Mouse (Mus musculus) embryonic facial prominence, embryonic 12.5 days (tissue): ENCODE results near the gene Kctd7. TPM values are rescaled to one million over a fixed set of nuclear protein-coding genes. Genes with fewer than 3 reads are reported as not detected.

ENCODE experiments used
- ATAC-seq: fragments of 200-750 bp; cut with Nextera tagmentation; 2 replicates; pipeline ENCODE4 v1.8.0; 2017; ENCODE audit not compliant: insufficient number of reproducible peaks, insufficient read depth, low FRiP score, low TSS enrichment
- H3K27ac ChIP-seq: fragments of 300-500 bp; sonication (generic); 2 replicates; pipeline ENCODE4 v1.5.1; 2016; ENCODE audit warnings: mild to moderate bottlenecking
- H3K27me3 ChIP-seq: fragments of 300-500 bp; sonication (generic); 2 replicates; pipeline ENCODE4 v1.6.1; 2016; ENCODE audit warnings: mild to moderate bottlenecking, moderate library complexity
- H3K36me3 ChIP-seq: fragments of 300-500 bp; sonication (generic); 2 replicates; pipeline ENCODE4 v1.6.1; 2016; ENCODE audit warnings: mild to moderate bottlenecking
- H3K4me1 ChIP-seq: fragments of 300-500 bp; sonication (generic); 2 replicates; pipeline ENCODE4 v1.6.1; 2016
- H3K4me2 ChIP-seq: fragments of 300-500 bp; sonication (generic); replicated peaks from 2 replicates; pipeline ENCODE4 v1.6.1; 2016; ENCODE audit warnings: mild to moderate bottlenecking, moderate library complexity
- H3K4me3 ChIP-seq: fragments of 300-500 bp; sonication (generic); 2 replicates; pipeline ENCODE4 v1.5.1; 2016; ENCODE audit warnings: mild to moderate bottlenecking
- H3K9ac ChIP-seq: fragments of 300-500 bp; sonication (generic); 2 replicates; pipeline ENCODE4 v1.6.1; 2016; ENCODE audit warnings: mild to moderate bottlenecking, moderate library complexity
- H3K9me3 ChIP-seq: fragments of 300-500 bp; sonication (generic); 2 replicates; pipeline ENCODE4 v1.6.1; 2016; ENCODE audit warnings: mild to moderate bottlenecking, moderate library complexity
- WGBS: fragments of 180-500 bp; shearing (Covaris S2); methylation state at CpG from one replicate; pipeline ENCODE4 v1.1.7; 2016; 5-methylcytosine and 5-hydroxymethylcytosine counted together
- polyA plus RNA-seq: library from polyadenylated mRNA; unstranded; fragments of >200 nt; fragmentation: Nextera tagmentation; extraction: Ambion mirVana; gene quantifications from 2 replicates; pipeline ENCODE4 v1.2.1, GENCODE M21; 2016

The Kctd7 gene
- polyA plus RNA-seq, 1 experiment from 2014 or later: 8.7 TPM

- H3K4me3 ChIP-seq: peak overlapping the region; percentile 61
- no peaks in the 10 kb centered on the region for H3K9me3 ChIP-seq
- H3K4me1 ChIP-seq: peaks cover 14% of the 10 kb centered on the region; the same call in 1 of the 2 replicates
- no peaks in the 10 kb centered on the region for H3K36me3 ChIP-seq
- peak overlapping the region; percentile 52; the same call in 1 of the 2 replicates for H3K27ac ChIP-seq
- WGBS: 5% methylated on average over 20 of the region's 20 CpGs
- H3K9ac ChIP-seq: peak overlapping the region; percentile 25; the same call in 1 of the 2 replicates
- H3K27me3 ChIP-seq: no peaks in the 10 kb centered on the region
- peak; percentile 3; the same call in 1 of the 2 replicates for ATAC-seq
- H3K4me2 ChIP-seq: peak overlapping the region; percentile 87
Observed at GRCm38 (mm10) chr5:130143977-130144333, 706 bp upstream of the Kctd7 start.

GRCm38 (mm10) chr5:130145961-130146360 lies 1.3 kb downstream of the Kctd7 start:
- H3K9me3 ChIP-seq: no peaks in the 10 kb centered on the region
- 85% methylated on average over 8 of the region's 8 CpGs for WGBS
- no peaks in the 10 kb centered on the region for H3K27me3 ChIP-seq
- H3K4me3 ChIP-seq: no peak overlapping the region
- H3K27ac ChIP-seq: no peak overlapping the region
- peak overlapping the region; percentile 87; the same call in 1 of the 2 replicates for H3K4me2 ChIP-seq
- H3K4me1 ChIP-seq: peaks cover 14% of the 10 kb centered on the region; the same call in 1 of the 2 replicates
- H3K9ac ChIP-seq: no peak overlapping the region
- no peak for ATAC-seq
- H3K36me3 ChIP-seq: no peaks in the 10 kb centered on the region

- WGBS: 77% methylated on average over 7 of the region's 7 CpGs
- H3K4me3 ChIP-seq: no peak overlapping the region
- peaks cover 9% of the 10 kb centered on the region; the same call in 1 of the 2 replicates for H3K4me1 ChIP-seq
- no peak overlapping the region for H3K9ac ChIP-seq
- H3K27ac ChIP-seq: no peak overlapping the region
- ATAC-seq: no peak
- H3K9me3 ChIP-seq: no peaks in the 10 kb centered on the region
- no peaks in the 10 kb centered on the region for H3K27me3 ChIP-seq
- H3K36me3 ChIP-seq: peaks cover 24% of the 10 kb centered on the region
- H3K4me2 ChIP-seq: no peak overlapping the region
Observed at GRCm38 (mm10) chr5:130149726-130150310, 5.2 kb downstream of the Kctd7 start.

- H3K9me3 ChIP-seq: no peaks in the 10 kb centered on the region
- WGBS: 85% methylated on average over 2 of the region's 2 CpGs
- no peak for ATAC-seq
- H3K36me3 ChIP-seq: peaks cover 24% of the 10 kb centered on the region
- no peak overlapping the region for H3K9ac ChIP-seq
- no peak overlapping the region for H3K4me3 ChIP-seq
- no peaks in the 10 kb centered on the region for H3K4me1 ChIP-seq
- H3K27me3 ChIP-seq: no peaks in the 10 kb centered on the region
- H3K27ac ChIP-seq: no peak overlapping the region
- no peak overlapping the region for H3K4me2 ChIP-seq
Observed at GRCm38 (mm10) chr5:130154286-130154685, 9.6 kb downstream of the Kctd7 start.

- ATAC-seq: no peak
- WGBS: 81% methylated on average over 4 of the region's 4 CpGs
Observed at GRCm38 (mm10) chr5:130158545-130158944, 13.9 kb downstream of the Kctd7 start.

GRCm38 (mm10) chr5:130159761-130160201 lies 15.1 kb downstream of the Kctd7 start:
- no peak for ATAC-seq
- 72% methylated on average over 7 of the region's 7 CpGs for WGBS
- Histone ChIP-seq H3K9ac (no peak overlapping the region), H3K4me2 (no peak overlapping the region), H3K4me3 (no peak overlapping the region), H3K27ac (no peak overlapping the region), H3K9me3 (no peaks in the 10 kb centered on the region), H3K4me1 (no peaks in the 10 kb centered on the region), H3K27me3 (0 out of 2 replicates have a peak, but pooled peaks cover under 1% of the 10 kb centered on the region), H3K36me3 (no peaks in the 10 kb centered on the region)

More at GRCm38 (mm10) chr5:130158545-130158944, 13.9 kb downstream of the Kctd7 start:
- H3K9me3 ChIP-seq: no peaks in the 10 kb centered on the region
- 0 out of 2 replicates have a peak, but pooled peaks cover 2% of the 10 kb centered on the region for H3K36me3 ChIP-seq
- no peak overlapping the region for H3K4me3 ChIP-seq
- H3K9ac ChIP-seq: no peak overlapping the region
- no peak overlapping the region for H3K27ac ChIP-seq
- H3K4me2 ChIP-seq: no peak overlapping the region
- H3K4me1 ChIP-seq: no peaks in the 10 kb centered on the region
- H3K27me3 ChIP-seq: no peaks in the 10 kb centered on the region

- 0 out of 2 replicates have a peak, but pooled peaks cover 4% of the 10 kb centered on the region for H3K27me3 ChIP-seq
- WGBS: 5% methylated on average over 7 of the region's 7 CpGs
- H3K4me2 ChIP-seq: no peak overlapping the region
- H3K9ac ChIP-seq: no peak overlapping the region
- H3K4me3 ChIP-seq: no peak overlapping the region
- H3K36me3 ChIP-seq: no peaks in the 10 kb centered on the region
- no peak for ATAC-seq
- no peaks in the 10 kb centered on the region for H3K4me1 ChIP-seq
- no peaks in the 10 kb centered on the region for H3K9me3 ChIP-seq
- no peak overlapping the region for H3K27ac ChIP-seq
Observed at GRCm38 (mm10) chr5:130163670-130164069, 19.0 kb downstream of the Kctd7 start.

GRCm38 (mm10) chr5:130165213-130165612 lies 20.6 kb downstream of the Kctd7 start:
- WGBS: 77% methylated on average over 4 of the region's 4 CpGs
- no peak for ATAC-seq
- Histone ChIP-seq H3K4me3 (no peak overlapping the region), H3K9ac (no peak overlapping the region), H3K4me2 (no peak overlapping the region), H3K27ac (no peak overlapping the region), H3K27me3 (0 out of 2 replicates have a peak, but pooled peaks cover 4% of the 10 kb centered on the region), H3K36me3 (no peaks in the 10 kb centered on the region), H3K4me1 (no peaks in the 10 kb centered on the region), H3K9me3 (no peaks in the 10 kb centered on the region)

GRCm38 (mm10) chr5:130169109-130169508 lies 24.4 kb downstream of the Kctd7 start:
- Histone ChIP-seq H3K4me1 (peaks cover 22% of the 10 kb centered on the region), H3K9me3 (no peaks in the 10 kb centered on the region), H3K36me3 (no peaks in the 10 kb centered on the region), H3K4me3 (no peak overlapping the region), H3K27ac (no peak overlapping the region), H3K9ac (no peak overlapping the region), H3K4me2 (no peak overlapping the region), H3K27me3 (0 out of 2 replicates have a peak, but pooled peaks cover 4% of the 10 kb centered on the region)
- WGBS: 58% methylated on average over 6 of the region's 6 CpGs
- no peak for ATAC-seq

GRCm38 (mm10) chr5:130170666-130171422 lies 26.2 kb downstream of the Kctd7 start:
- peaks cover 22% of the 10 kb centered on the region for H3K4me1 ChIP-seq
- H3K4me2 ChIP-seq: peak overlapping the region; percentile 76
- ATAC-seq: no peak
- WGBS: 16% methylated on average over 6 of the region's 6 CpGs
- H3K27me3 ChIP-seq: no peaks in the 10 kb centered on the region
- peak overlapping the region; percentile 76 for H3K4me3 ChIP-seq
- H3K9ac ChIP-seq: peak overlapping the region; percentile 85
- H3K27ac ChIP-seq: peak overlapping the region; percentile 71; the same call in 1 of the 2 replicates
- H3K36me3 ChIP-seq: no peaks in the 10 kb centered on the region
- H3K9me3 ChIP-seq: no peaks in the 10 kb centered on the region

GRCm38 (mm10) chr5:130171423-130171954 lies 26.8 kb downstream of the Kctd7 start, which contains the start of gene Rabgef1:
Rabgef1 (plus strand) TSS chr5:130171798.
- Histone ChIP-seq H3K36me3 (no peaks in the 10 kb centered on the region), H3K27me3 (no peaks in the 10 kb centered on the region), H3K9me3 (no peaks in the 10 kb centered on the region), H3K4me2 (peak within 1 kb of the TSS; percentile 76), H3K4me1 (peaks cover 22% of the 10 kb centered on the region), H3K4me3 (peak within 1 kb of the TSS; percentile 76), H3K27ac (peak within 1 kb of the TSS; percentile 71), H3K9ac (peak within 1 kb of the TSS; percentile 85)
- ATAC-seq: peak; percentile 88
- under 1% methylated on average over 47 of the region's 62 CpGs for WGBS
